Mouse (Mus musculus) liver, embryonic 16.5 days (tissue): ENCODE data around the gene Ctf1. TPM values are rescaled to one million over a fixed set of nuclear protein-coding genes. Genes with fewer than 3 reads are reported as not detected.
A peak's percentile ranks its signal among the peaks of the same experiment; 100 is the strongest.
"Not testable (repeated sequence)": the region's sequence is repeated elsewhere in the genome, so short reads cannot be mapped to it uniquely, and the experiment has no call there.

ENCODE experiments used
- ATAC-seq: fragments of 200-750 bp; cut with Nextera tagmentation; 2 replicates; pipeline ENCODE4 v1.8.0; 2017; ENCODE audit warnings: low read depth, mild to moderate bottlenecking, moderate number of reproducible peaks, moderate library complexity
- H3K27ac ChIP-seq: fragments of 300-500 bp; sonication (generic); 2 replicates; pipeline ENCODE4 v1.5.1; 2014; ENCODE audit warnings: mild to moderate bottlenecking, low read length
- H3K27me3 ChIP-seq: fragments of 300-500 bp; sonication (generic); 2 replicates; pipeline ENCODE4 v1.6.1; 2014; ENCODE audit warnings: low read depth, low read length, mixed read lengths; ENCODE audit not compliant: control insufficient read depth, insufficient read depth
- H3K36me3 ChIP-seq: fragments of 300-500 bp; sonication (generic); 2 replicates; pipeline ENCODE4 v1.6.1; 2014; ENCODE audit warnings: mild to moderate bottlenecking; ENCODE audit not compliant: control insufficient read depth, insufficient read depth
- H3K4me1 ChIP-seq: fragments of 300-500 bp; sonication (generic); 2 replicates; pipeline ENCODE4 v1.6.1; 2014; ENCODE audit warnings: low read depth, low read length, mixed read lengths; ENCODE audit not compliant: control insufficient read depth
- H3K4me2 ChIP-seq: fragments of 300-500 bp; sonication (generic); 2 replicates; pipeline ENCODE4 v1.6.1; 2014; ENCODE audit warnings: low read depth, low read length, mixed read lengths
- H3K4me3 ChIP-seq: fragments of 300-500 bp; sonication (generic); 2 replicates; pipeline ENCODE4 v1.5.1; 2014; ENCODE audit warnings: low read depth, mild to moderate bottlenecking, low read length
- H3K9ac ChIP-seq: fragments of 300-500 bp; sonication (generic); 2 replicates; pipeline ENCODE4 v1.6.1; 2014; ENCODE audit warnings: low read depth, low read length
- H3K9me3 ChIP-seq: fragments of 300-500 bp; sonication (generic); replicated peaks from 2 replicates; pipeline ENCODE4 v1.6.1; 2016; ENCODE audit warnings: low read length; ENCODE audit not compliant: control insufficient read depth
- WGBS: fragments of 180-500 bp; shearing (Covaris S2); extraction: QIAGEN DNeasy Blood & Tissue Kit; methylation state at CpG from one replicate; pipeline ENCODE4 v1.1.7; 2014; ENCODE audit not compliant: insufficient replicate concordance; 5-methylcytosine and 5-hydroxymethylcytosine counted together
- polyA plus RNA-seq: library from polyadenylated mRNA; unstranded; fragments of >200 nt; fragmentation: Nextera tagmentation; extraction: Ambion mirVana; gene quantifications from 2 replicates; pipeline ENCODE4 v1.2.1, GENCODE M21; 2015

Gene Ctf1
- polyA plus RNA-seq, 1 experiment from 2014 or later = 2.5 TPM

DNA sequence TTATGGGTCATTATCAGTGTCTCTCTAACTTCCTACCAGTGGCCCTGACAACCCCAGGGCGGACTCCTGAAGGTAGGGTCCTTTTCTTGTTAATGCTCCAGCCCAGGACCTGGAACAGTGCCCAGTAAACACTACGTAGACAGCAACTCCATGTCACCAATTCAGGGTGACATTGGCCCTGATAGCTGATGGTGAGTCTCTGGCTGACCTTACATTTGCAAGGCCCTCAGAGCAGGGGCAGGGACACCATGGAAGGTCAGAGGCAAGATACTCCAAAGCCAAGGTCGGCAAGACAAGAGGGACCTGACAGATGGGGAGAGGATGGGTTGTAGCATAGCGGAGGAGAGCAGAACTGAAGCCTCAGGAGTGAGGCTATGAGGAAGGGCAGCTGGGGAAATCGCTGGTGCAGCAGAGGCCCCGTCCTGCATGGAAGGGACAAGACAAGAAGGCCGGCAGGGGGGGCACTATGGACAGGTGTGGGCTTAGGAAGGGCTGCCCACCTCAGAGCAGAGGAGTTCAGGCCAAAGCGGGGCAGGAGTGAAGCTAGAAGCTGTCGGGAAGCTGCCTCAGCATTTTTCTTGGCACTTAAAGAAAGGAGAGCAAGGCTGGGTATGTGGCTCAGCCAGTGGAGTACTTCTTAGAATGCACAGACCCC is 22.8 kb upstream of the Ctf1 start:
- no peak overlapping the region for H3K9ac ChIP-seq
- H3K27ac ChIP-seq = no peak overlapping the region
- WGBS = 67% methylated on average over 9 of the region's 9 CpGs
- H3K9me3 ChIP-seq = no peaks in the 10 kb centered on the region
- H3K27me3 ChIP-seq = no peaks in the 10 kb centered on the region
- H3K4me2 ChIP-seq = no peak overlapping the region
- no peak overlapping the region for H3K4me3 ChIP-seq
- no peak for ATAC-seq
- no peaks in the 10 kb centered on the region for H3K36me3 ChIP-seq
- peaks cover 5% of the 10 kb centered on the region; the same call in 1 of the 2 replicates for H3K4me1 ChIP-seq

DNA sequence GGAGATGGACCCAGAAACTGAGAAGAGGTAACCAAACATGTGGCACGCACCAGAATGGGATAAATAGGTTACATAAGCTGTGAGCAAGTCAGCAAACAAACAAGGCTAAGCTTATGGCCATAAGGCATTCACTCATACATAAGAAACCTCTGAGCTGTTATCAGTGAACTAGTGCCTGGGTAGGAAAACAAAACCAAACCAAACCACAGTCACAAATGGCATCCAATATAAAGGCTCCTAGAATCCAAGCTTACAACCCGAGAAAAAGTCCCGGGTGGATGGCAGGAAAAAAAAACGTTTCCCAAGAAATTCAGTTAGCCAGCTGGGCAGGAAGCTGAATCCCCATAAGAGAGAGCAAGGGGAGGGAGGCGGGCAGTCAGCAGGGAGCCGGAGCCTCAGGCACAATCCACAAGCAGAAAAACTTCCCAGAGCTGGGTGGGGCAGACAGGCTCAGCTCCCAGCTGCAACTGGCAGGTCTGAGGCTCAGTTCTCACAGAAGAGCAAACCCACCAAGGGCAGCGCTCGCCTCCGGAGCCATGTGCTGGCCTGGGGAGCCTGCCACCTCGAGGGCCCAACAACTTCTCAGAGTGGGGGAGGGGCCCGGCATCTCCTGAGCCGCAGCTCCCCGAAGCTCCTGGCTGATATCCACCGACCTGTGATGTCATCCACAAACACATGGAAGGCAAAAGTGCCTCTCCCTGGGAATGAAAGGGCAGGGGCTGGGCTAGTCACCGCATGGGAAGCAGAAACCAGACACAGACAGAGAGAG is 21.1 kb upstream of the Ctf1 start:
- H3K4me2 ChIP-seq = peak overlapping the region; percentile 49
- H3K9ac ChIP-seq = peak overlapping the region; percentile 2; the same call in 1 of the 2 replicates
- H3K4me3 ChIP-seq = peak overlapping the region; percentile 27
- H3K36me3 ChIP-seq = no peaks in the 10 kb centered on the region
- WGBS = 38% methylated on average over 15 of the region's 15 CpGs
- peak; percentile 58 for ATAC-seq
- no peaks in the 10 kb centered on the region for H3K27me3 ChIP-seq
- no peak overlapping the region for H3K27ac ChIP-seq
- H3K9me3 ChIP-seq = no peaks in the 10 kb centered on the region
- peaks cover 5% of the 10 kb centered on the region; the same call in 1 of the 2 replicates for H3K4me1 ChIP-seq

DNA sequence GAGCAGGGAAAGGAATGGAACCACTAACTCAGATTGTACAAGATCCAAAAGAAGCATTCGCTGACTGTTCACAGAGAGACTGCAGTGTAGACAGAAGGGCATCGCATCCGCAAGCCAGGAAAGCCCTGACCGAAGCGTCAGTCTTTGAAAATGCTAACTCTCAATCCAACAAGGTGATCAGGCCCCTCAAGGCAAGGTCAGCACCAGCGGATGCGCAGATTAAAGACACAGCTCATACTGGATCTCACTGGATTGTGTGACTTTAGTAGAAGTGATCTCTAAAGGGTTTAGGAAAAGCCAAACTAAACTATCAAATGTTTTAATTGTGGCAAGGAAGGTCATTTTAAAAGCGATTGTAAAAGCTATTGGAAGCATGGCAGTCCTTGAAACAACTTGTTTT is 19.2 kb upstream of the Ctf1 start:
- Histone ChIP-seq H3K4me1 (peaks cover 5% of the 10 kb centered on the region; the same call in 1 of the 2 replicates), H3K4me2 (no peak overlapping the region), H3K9me3 (no peaks in the 10 kb centered on the region), H3K36me3 (no peaks in the 10 kb centered on the region), H3K9ac (no peak overlapping the region), H3K27ac (no peak overlapping the region), H3K27me3 (no peaks in the 10 kb centered on the region), H3K4me3 (no peak overlapping the region)
- ATAC-seq = no peak
- 82% methylated on average over 8 of the region's 8 CpGs for WGBS

DNA sequence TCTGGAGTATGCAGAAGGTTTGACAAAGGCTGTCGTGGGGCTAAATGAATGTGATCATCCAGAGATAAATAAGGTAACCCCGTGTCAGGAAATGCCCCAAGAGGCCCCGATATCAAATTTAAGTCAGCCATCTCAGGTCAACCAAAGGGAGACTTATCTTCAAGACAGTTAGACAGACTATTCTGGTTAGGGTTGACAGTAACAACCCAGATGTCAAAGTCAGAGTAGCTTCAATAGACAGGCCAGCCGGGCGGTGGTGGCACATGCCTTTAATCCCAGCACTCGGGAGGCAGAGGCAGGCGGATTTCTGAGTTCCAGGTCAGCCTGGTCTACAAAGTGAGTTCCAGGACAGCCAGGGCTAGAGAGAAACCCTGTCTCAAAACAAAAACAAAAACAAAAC is 18.8 kb upstream of the Ctf1 start:
- not testable (repeated sequence) for ATAC-seq, H3K27me3 ChIP-seq, H3K4me3 ChIP-seq, H3K4me2 ChIP-seq, H3K27ac ChIP-seq, H3K36me3 ChIP-seq, H3K4me1 ChIP-seq, H3K9me3 ChIP-seq, H3K9ac ChIP-seq
- WGBS = 44% methylated on average over 7 of the region's 7 CpGs

DNA sequence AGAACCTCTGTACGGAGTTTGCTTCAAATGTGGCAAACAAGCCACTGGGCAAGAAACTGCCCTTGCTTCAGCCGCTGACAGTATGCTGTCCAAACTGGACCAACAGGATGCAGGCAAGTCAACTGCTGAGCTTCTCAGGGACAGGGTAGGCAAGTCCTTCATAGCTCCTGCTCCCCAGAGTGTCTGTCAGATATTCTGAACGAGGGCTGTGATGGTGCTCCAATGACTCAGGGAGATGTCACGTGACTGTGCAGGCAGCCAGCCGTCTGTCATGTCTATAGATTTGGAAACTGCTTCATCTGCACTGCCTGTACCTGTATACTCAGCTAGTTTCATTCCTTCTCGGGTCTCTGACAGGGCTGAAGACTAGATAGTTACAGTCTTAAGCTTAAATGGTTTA is 13.6 kb upstream of the Ctf1 start:
- Histone ChIP-seq H3K9me3 (no peaks in the 10 kb centered on the region), H3K9ac (no peak overlapping the region), H3K27me3 (no peaks in the 10 kb centered on the region), H3K4me3 (no peak overlapping the region), H3K27ac (no peak overlapping the region), H3K36me3 (no peaks in the 10 kb centered on the region), H3K4me1 (no peaks in the 10 kb centered on the region; the same call in 1 of the 2 replicates), H3K4me2 (no peak overlapping the region)
- 63% methylated on average over 6 of the region's 6 CpGs for WGBS
- ATAC-seq = no peak

DNA sequence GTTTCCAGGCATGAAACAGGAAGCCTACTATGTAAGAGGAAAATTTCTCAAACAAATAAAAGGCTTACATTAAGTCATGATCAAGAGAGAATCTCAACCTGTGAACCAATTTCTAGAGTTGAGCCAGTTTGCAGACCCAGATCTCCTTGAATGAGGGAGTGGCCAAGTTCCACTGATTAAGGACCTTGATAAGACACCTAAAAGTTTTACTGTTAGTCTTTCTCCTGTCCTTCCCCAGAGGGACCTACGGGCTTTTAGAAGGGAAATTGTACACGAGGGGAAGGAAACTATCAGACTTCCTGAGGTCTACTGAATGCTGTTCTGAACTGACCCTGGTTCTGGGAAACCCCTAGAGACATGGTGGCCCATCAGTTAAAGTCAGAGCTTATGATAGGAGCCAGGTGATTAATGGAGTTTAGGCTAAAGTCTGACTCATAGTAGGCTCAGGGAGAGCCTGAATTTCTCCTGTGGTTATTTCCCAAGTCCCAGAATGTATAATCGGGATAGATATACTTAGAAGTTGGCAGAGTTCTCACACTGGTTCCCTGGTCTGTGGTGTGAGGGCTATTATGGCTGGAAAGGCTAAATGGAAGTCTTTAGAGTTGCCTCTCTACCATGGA is 11.7 kb upstream of the Ctf1 start:
- Histone ChIP-seq H3K4me1 (no peaks in the 10 kb centered on the region; the same call in 1 of the 2 replicates), H3K27me3 (no peaks in the 10 kb centered on the region), H3K4me3 (no peak overlapping the region), H3K9me3 (no peaks in the 10 kb centered on the region), H3K27ac (no peak overlapping the region), H3K36me3 (no peaks in the 10 kb centered on the region), H3K4me2 (no peak overlapping the region), H3K9ac (no peak overlapping the region)
- 34% methylated on average over 3 of the region's 3 CpGs for WGBS
- ATAC-seq = no peak

DNA sequence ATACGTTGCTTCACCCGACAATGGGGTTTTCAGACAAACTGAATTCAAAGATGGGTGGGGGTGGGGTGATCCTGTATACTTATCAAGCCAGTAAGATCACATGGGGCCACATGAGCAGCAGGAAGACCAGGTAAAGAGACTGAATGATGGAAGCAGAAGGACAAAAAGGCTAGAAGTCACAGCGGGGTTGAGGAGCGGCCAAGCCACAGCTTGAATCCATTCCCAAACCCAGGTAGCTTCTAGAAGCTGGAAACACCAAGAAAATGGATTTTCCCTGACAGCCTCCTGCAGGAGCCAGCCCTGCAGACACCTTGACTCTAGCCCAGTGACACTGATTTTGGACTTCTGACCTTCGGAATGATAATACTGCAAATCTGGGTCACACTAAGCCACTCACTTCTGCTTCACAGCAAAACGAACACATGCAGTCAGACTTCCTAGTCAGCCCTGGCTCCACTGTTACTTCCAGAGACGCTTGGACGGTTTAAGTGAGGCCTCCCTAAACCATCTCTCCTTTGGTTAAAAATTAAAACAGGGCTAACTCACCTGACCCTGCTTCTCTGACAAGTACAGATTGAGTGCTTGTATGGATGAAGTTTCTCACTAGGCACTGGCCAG is 8.9 kb upstream of the Ctf1 start:
- Histone ChIP-seq H3K9me3 (no peaks in the 10 kb centered on the region), H3K4me2 (no peak overlapping the region), H3K27ac (no peak overlapping the region), H3K36me3 (no peaks in the 10 kb centered on the region), H3K4me1 (peaks cover 9% of the 10 kb centered on the region), H3K27me3 (no peaks in the 10 kb centered on the region), H3K9ac (no peak overlapping the region), H3K4me3 (no peak overlapping the region)
- WGBS = 72% methylated on average over 8 of the region's 8 CpGs
- no peak for ATAC-seq

DNA sequence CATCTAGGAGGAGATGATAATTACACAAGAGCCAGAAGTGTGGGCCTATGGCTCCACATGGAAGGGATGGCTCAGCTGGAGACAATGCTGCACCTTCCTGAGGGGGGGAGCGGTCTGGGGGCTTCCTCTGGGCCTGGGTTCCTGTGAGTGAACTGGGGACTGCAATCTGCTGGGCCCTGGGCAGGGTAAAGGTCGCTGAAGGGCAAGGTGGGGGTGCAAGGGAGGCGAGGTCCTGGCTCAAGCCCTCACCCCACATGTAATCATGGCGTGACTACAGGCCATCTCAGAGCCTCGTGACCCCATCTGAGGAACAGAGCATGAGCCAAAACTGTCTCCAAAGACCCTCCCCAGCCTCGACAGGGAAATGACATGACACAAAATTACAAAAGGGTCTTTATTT is 7.9 kb upstream of the Ctf1 start:
- WGBS = 64% methylated on average over 6 of the region's 6 CpGs
- H3K9me3 ChIP-seq = no peaks in the 10 kb centered on the region
- H3K27me3 ChIP-seq = no peaks in the 10 kb centered on the region
- H3K9ac ChIP-seq = no peak overlapping the region
- H3K27ac ChIP-seq = no peak overlapping the region
- peaks cover 17% of the 10 kb centered on the region for H3K4me1 ChIP-seq
- no peak for ATAC-seq
- no peak overlapping the region for H3K4me2 ChIP-seq
- no peaks in the 10 kb centered on the region for H3K36me3 ChIP-seq
- no peak overlapping the region for H3K4me3 ChIP-seq
